Mouse (Mus musculus) embryonic fibroblast, embryonic 13.5 days (primary cell): Measurements from ENCODE around the gene Pogk.

Experiments
- CTCF ChIP-seq: IDR thresholded peaks from 2 replicates; pipeline ENCODE4 v1.5.1; 2011; ENCODE audit warnings: mild to moderate bottlenecking, control low read depth, low read length, moderate library complexity, borderline replicate concordance; ENCODE audit not compliant: insufficient read depth
- POLR2A ChIP-seq: IDR thresholded peaks from 2 replicates; pipeline ENCODE4 v1.6.1; 2011; ENCODE audit warnings: low read depth, mild to moderate bottlenecking, control low read depth, low read length, moderate library complexity

- TF ChIP-seq POLR2A (no peak), CTCF (no peak)
Measured at GRCm38 (mm10) chr1:166395661-166396060, 14.0 kb downstream of the Pogk start.
